Mouse (Mus musculus): ENCODE measurements at regions not wholly inside any gene's neighbourhood (a gene's known extent, or its start where the extent isn't known, plus 50 kb on each side); places are given as distances from the start of the nearest gene placed in this dataset.

DNA sequence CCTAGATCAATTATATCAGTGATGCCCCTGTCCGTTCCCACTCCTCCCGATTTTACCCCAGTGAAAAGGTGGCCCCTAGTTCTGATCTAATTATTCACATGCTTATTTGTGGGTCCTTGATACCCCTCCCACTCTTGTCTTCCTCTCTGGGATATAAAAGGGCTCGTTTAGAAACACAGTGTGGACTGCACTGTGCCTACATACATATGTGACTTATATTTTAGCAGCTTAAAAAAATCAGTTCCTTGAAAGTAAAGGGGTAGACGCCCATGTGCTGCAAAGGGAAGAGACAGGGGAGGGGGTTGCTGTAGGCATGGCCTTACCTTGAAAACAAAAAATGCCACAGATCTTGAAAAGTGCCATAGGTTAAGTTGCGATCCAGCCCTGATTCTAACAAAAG is 176.1 kb downstream of the Tshz3 start:
- Histone ChIP-seq H3K4me3 (ENCODE audit: low read length) (no peak overlapping the region), H3K27ac (ENCODE audit: low read length) (no peak overlapping the region), H3K27me3 (replicated peaks; ENCODE audit: control insufficient read depth, insufficient read depth, low read length) (no peaks in the 10 kb centered on the region), H3K9ac (ENCODE audit: low read depth, low read length) (no peak overlapping the region), H3K9me3 (ENCODE audit: control insufficient read depth, low read length) (no peaks in the 10 kb centered on the region), H3K4me1 (ENCODE audit: control insufficient read depth, insufficient read depth, low read length) (0 out of 2 replicates have a peak, but pooled peaks cover 2% of the 10 kb centered on the region), H3K4me2 (ENCODE audit: low read depth, low read length) (no peak overlapping the region), H3K36me3 (ENCODE audit: control insufficient read depth, insufficient read depth, low read length) (no peaks in the 10 kb centered on the region)
- 75% methylated on average over 5 of the region's 5 CpGs for WGBS
- no peak for ATAC-seq

GRCm38 (mm10) chr7:36877686-36878085 is 179.8 kb downstream of the Tshz3 start:
- Histone ChIP-seq H3K9ac (ENCODE audit: low read depth, low read length) (no peak overlapping the region), H3K27ac (ENCODE audit: low read length) (no peak overlapping the region), H3K36me3 (ENCODE audit: control insufficient read depth, insufficient read depth, low read length) (no peaks in the 10 kb centered on the region), H3K4me2 (ENCODE audit: low read depth, low read length) (no peak overlapping the region), H3K4me3 (ENCODE audit: low read length) (no peak overlapping the region), H3K4me1 (ENCODE audit: control insufficient read depth, insufficient read depth, low read length) (0 out of 2 replicates have a peak, but pooled peaks cover 2% of the 10 kb centered on the region), H3K27me3 (replicated peaks; ENCODE audit: control insufficient read depth, insufficient read depth, low read length) (no peaks in the 10 kb centered on the region), H3K9me3 (ENCODE audit: control insufficient read depth, low read length) (no peaks in the 10 kb centered on the region)
- ATAC-seq, result no peak
- WGBS, result 25% methylated on average over 7 of the region's 7 CpGs

- no peak overlapping the region for H3K9ac ChIP-seq (ENCODE audit: low read depth, low read length)
- 0 out of 2 replicates have a peak, but pooled peaks cover 6% of the 10 kb centered on the region for H3K9me3 ChIP-seq (ENCODE audit: control insufficient read depth, low read length)
- H3K27me3 ChIP-seq (replicated peaks; ENCODE audit: control insufficient read depth, insufficient read depth, low read length), result no peaks in the 10 kb centered on the region
- H3K4me3 ChIP-seq (ENCODE audit: low read length), result no peak overlapping the region
- H3K4me1 ChIP-seq (ENCODE audit: control insufficient read depth, insufficient read depth, low read length), result peaks cover 3% of the 10 kb centered on the region; the same call in 1 of the 2 replicates
- no peak for ATAC-seq
- 37% methylated on average over 18 of the region's 18 CpGs for WGBS
- no peaks in the 10 kb centered on the region for H3K36me3 ChIP-seq (ENCODE audit: control insufficient read depth, insufficient read depth, low read length)
- H3K27ac ChIP-seq (ENCODE audit: low read length), result no peak overlapping the region
- H3K4me2 ChIP-seq (ENCODE audit: low read depth, low read length), result no peak overlapping the region
These were observed 195.0 kb downstream of the Tshz3 start for GRCm38 (mm10) chr7:36892776-36893500.

GRCm38 (mm10) chr7:36896339-36896738 is 198.4 kb downstream of the Tshz3 start:
- Histone ChIP-seq H3K9ac (ENCODE audit: low read depth, low read length) (no peak overlapping the region), H3K4me1 (ENCODE audit: control insufficient read depth, insufficient read depth, low read length) (peaks cover 3% of the 10 kb centered on the region; the same call in 1 of the 2 replicates), H3K9me3 (ENCODE audit: control insufficient read depth, low read length) (no peaks in the 10 kb centered on the region), H3K27ac (ENCODE audit: low read length) (no peak overlapping the region), H3K4me3 (ENCODE audit: low read length) (no peak overlapping the region), H3K27me3 (replicated peaks; ENCODE audit: control insufficient read depth, insufficient read depth, low read length) (no peaks in the 10 kb centered on the region), H3K4me2 (ENCODE audit: low read depth, low read length) (no peak overlapping the region), H3K36me3 (ENCODE audit: control insufficient read depth, insufficient read depth, low read length) (no peaks in the 10 kb centered on the region)
- ATAC-seq, result no peak
- 73% methylated on average over 12 of the region's 12 CpGs for WGBS

DNA sequence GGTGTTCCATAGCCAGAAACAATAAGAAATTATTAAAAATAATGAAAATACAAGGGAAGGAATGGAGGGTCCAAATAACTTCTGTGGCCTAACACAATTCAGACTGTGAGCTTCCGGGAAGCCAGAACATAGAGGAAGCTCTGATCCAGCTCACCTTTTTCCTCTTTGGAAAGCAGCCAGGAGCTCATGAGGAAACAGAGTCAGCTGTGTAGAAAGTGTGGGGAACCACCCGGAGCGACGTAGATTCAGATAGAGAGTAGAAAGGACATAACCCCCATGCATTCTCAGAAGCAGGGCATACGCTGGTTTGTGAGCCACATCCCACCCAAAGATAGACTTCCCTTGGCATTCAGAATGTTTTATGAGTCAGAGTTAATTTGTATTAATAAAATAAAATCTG is 203.6 kb downstream of the Tshz3 start:
- Histone ChIP-seq H3K27ac (ENCODE audit: low read length) (no peak overlapping the region), H3K4me2 (ENCODE audit: low read depth, low read length) (no peak overlapping the region), H3K36me3 (ENCODE audit: control insufficient read depth, insufficient read depth, low read length) (no peaks in the 10 kb centered on the region), H3K9ac (ENCODE audit: low read depth, low read length) (no peak overlapping the region), H3K4me1 (ENCODE audit: control insufficient read depth, insufficient read depth, low read length) (no peaks in the 10 kb centered on the region), H3K9me3 (ENCODE audit: control insufficient read depth, low read length) (no peaks in the 10 kb centered on the region), H3K27me3 (replicated peaks; ENCODE audit: control insufficient read depth, insufficient read depth, low read length) (no peaks in the 10 kb centered on the region), H3K4me3 (ENCODE audit: low read length) (no peak overlapping the region)
- WGBS, result 75% methylated on average over 5 of the region's 5 CpGs
- ATAC-seq, result no peak

- Histone ChIP-seq H3K36me3 (ENCODE audit: control insufficient read depth, insufficient read depth, low read length) (no peaks in the 10 kb centered on the region), H3K4me1 (ENCODE audit: control insufficient read depth, insufficient read depth, low read length) (no peaks in the 10 kb centered on the region), H3K9ac (ENCODE audit: low read depth, low read length) (no peak overlapping the region), H3K9me3 (ENCODE audit: control insufficient read depth, low read length) (no peaks in the 10 kb centered on the region), H3K4me2 (ENCODE audit: low read depth, low read length) (no peak overlapping the region), H3K27ac (ENCODE audit: low read length) (no peak overlapping the region), H3K4me3 (ENCODE audit: low read length) (no peak overlapping the region), H3K27me3 (replicated peaks; ENCODE audit: control insufficient read depth, insufficient read depth, low read length) (no peaks in the 10 kb centered on the region)
- WGBS, result 87% methylated on average over 3 of the region's 3 CpGs
- ATAC-seq, result no peak
These were observed 215.4 kb downstream of the Tshz3 start for GRCm38 (mm10) chr7:36913304-36913703.

DNA sequence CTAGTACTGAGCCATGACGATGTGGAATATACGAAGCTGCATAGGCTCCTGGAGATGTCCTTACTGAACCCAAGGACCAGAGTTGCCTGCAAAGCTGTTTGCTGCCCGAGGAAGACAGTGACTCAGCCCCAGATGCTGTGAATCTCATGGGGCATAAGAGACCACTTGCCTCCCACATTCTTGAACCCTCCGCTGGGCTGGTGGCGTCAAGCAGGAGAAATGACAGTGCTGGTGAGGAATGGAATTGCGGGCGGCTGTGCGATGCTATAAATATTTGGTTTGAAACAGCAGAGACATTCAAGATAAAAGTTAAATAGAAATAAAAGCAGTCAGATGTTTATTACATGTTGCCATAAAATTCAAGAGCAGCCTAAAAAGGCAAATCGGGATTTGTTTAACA is 216.3 kb downstream of the Tshz3 start:
- Histone ChIP-seq H3K36me3 (ENCODE audit: control insufficient read depth, insufficient read depth, low read length) (no peaks in the 10 kb centered on the region), H3K4me1 (ENCODE audit: control insufficient read depth, insufficient read depth, low read length) (no peaks in the 10 kb centered on the region), H3K27ac (ENCODE audit: low read length) (no peak overlapping the region), H3K9me3 (ENCODE audit: control insufficient read depth, low read length) (no peaks in the 10 kb centered on the region), H3K4me2 (ENCODE audit: low read depth, low read length) (no peak overlapping the region), H3K27me3 (replicated peaks; ENCODE audit: control insufficient read depth, insufficient read depth, low read length) (no peaks in the 10 kb centered on the region), H3K9ac (ENCODE audit: low read depth, low read length) (no peak overlapping the region), H3K4me3 (ENCODE audit: low read length) (no peak overlapping the region)
- ATAC-seq, result no peak; the same call in 1 of the 2 replicates
- WGBS, result 56% methylated on average over 9 of the region's 9 CpGs

DNA sequence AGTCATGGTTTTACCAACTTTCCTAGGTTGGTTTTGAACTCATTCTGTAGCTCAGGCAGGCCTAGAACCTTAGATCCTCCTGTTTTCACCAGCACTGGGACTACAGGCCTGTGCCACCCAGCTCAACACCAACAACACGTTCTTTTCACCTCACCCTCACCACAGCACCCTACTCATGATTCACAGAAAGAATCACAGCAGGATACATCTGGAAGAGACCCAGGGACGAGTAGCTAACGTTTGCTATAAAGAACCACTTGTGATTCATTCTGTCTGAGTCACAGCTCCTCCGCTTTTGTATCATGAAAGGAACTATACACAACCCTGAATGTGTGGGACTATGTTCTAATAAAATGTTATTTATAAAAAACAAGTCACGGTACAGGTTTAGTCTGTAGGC is 217.3 kb downstream of the Tshz3 start:
- H3K27me3 ChIP-seq (replicated peaks; ENCODE audit: control insufficient read depth, insufficient read depth, low read length), result no peaks in the 10 kb centered on the region
- ATAC-seq, result no peak
- H3K36me3 ChIP-seq (ENCODE audit: control insufficient read depth, insufficient read depth, low read length), result no peaks in the 10 kb centered on the region

GRCm38 (mm10) chr7:36917011-36917410 is 219.1 kb downstream of the Tshz3 start:
- Histone ChIP-seq H3K36me3 (ENCODE audit: control insufficient read depth, insufficient read depth, low read length) (no peaks in the 10 kb centered on the region), H3K9ac (ENCODE audit: low read depth, low read length) (no peak overlapping the region), H3K4me2 (ENCODE audit: low read depth, low read length) (no peak overlapping the region), H3K4me3 (ENCODE audit: low read length) (no peak overlapping the region), H3K9me3 (ENCODE audit: control insufficient read depth, low read length) (no peaks in the 10 kb centered on the region), H3K27me3 (replicated peaks; ENCODE audit: control insufficient read depth, insufficient read depth, low read length) (no peaks in the 10 kb centered on the region), H3K4me1 (ENCODE audit: control insufficient read depth, insufficient read depth, low read length) (no peaks in the 10 kb centered on the region), H3K27ac (ENCODE audit: low read length) (no peak overlapping the region)
- no peak for ATAC-seq
- WGBS, result 40% methylated on average over 9 of the region's 9 CpGs

More for the DNA sequence above, 217.3 kb downstream of the Tshz3 start:
- 56% methylated on average over 5 of the region's 5 CpGs for WGBS
- Histone ChIP-seq H3K4me2 (ENCODE audit: low read depth, low read length) (no peak overlapping the region), H3K4me3 (ENCODE audit: low read length) (no peak overlapping the region), H3K9ac (ENCODE audit: low read depth, low read length) (no peak overlapping the region), H3K4me1 (ENCODE audit: control insufficient read depth, insufficient read depth, low read length) (no peaks in the 10 kb centered on the region), H3K9me3 (ENCODE audit: control insufficient read depth, low read length) (no peaks in the 10 kb centered on the region), H3K27ac (ENCODE audit: low read length) (no peak overlapping the region)

DNA sequence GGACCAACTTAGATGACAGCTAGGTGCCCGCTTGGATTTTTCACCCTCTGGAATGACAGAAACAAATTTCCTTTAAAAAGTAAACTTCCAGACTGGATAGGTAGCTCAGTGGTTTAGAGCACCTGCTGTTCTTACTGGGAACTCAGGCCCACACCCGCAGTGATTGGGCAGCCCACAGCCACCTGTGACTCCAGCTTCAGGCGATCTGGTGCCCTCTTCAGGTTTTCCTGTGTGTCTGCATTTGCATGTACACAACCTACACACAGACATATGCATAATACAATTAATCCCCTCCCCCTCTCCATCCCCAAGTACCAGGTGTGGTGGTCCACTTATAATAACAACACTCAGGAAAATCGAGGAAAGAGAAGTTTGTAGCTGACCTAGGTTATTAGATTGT is 221.5 kb downstream of the Tshz3 start:
- H3K4me3 ChIP-seq (ENCODE audit: low read length), result no peak overlapping the region
- ATAC-seq, result no peak
- no peaks in the 10 kb centered on the region for H3K36me3 ChIP-seq (ENCODE audit: control insufficient read depth, insufficient read depth, low read length)

More for the DNA sequence above, 221.5 kb downstream of the Tshz3 start:
- Histone ChIP-seq H3K9me3 (ENCODE audit: control insufficient read depth, low read length) (no peaks in the 10 kb centered on the region), H3K27ac (ENCODE audit: low read length) (no peak overlapping the region), H3K27me3 (replicated peaks; ENCODE audit: control insufficient read depth, insufficient read depth, low read length) (no peaks in the 10 kb centered on the region), H3K4me2 (ENCODE audit: low read depth, low read length) (no peak overlapping the region), H3K9ac (ENCODE audit: low read depth, low read length) (no peak overlapping the region), H3K4me1 (ENCODE audit: control insufficient read depth, insufficient read depth, low read length) (no peaks in the 10 kb centered on the region)
- 78% methylated on average over 4 of the region's 4 CpGs for WGBS
